Mouse (Mus musculus) ES-E14 (cell line): ENCODE results near the gene Fgf3. TPM values are rescaled to one million over a fixed set of nuclear protein-coding genes. Genes with fewer than 3 reads are reported as not detected.

Experiments
- DNase-seq: peaks from one replicate; pipeline ENCODE4 v3.0.0-alpha.2; 2013; ENCODE audit warnings: low read depth, low spot score
- H3K27ac ChIP-seq: 2 replicates; pipeline ENCODE4 v1.5.1; 2012; ENCODE audit warnings: low read depth, mild to moderate bottlenecking, low read length, moderate library complexity, mixed read lengths; ENCODE audit not compliant: poor library complexity, insufficient read depth, severe bottlenecking
- H3K36me3 ChIP-seq: 2 replicates; pipeline ENCODE4 v1.6.1; 2012; ENCODE audit warnings: mild to moderate bottlenecking, low read length, moderate library complexity, mixed read lengths; ENCODE audit not compliant: control insufficient read depth, poor library complexity, insufficient read depth, severe bottlenecking
- H3K4me1 ChIP-seq, 2 experiments: fragments of 150-350 bp in 1 of 2; sonication (generic) in 1 of 2; 2 replicates each; pipeline ENCODE4 v1.6.1; 2012; ENCODE audit warnings: low read length in 2 of 2, mild to moderate bottlenecking in 1 of 2, mixed read lengths in 1 of 2; ENCODE audit not compliant: control insufficient read depth in 2 of 2, insufficient read depth in 2 of 2, poor library complexity in 1 of 2
- H3K4me3 ChIP-seq, 2 experiments: fragments of 150-350 bp in 1 of 2; sonication (generic) in 1 of 2; 2 replicates each; pipeline ENCODE4 v1.5.1; 2012; ENCODE audit warnings: low read length in 2 of 2, low read depth in 1 of 2, mild to moderate bottlenecking in 1 of 2, mixed read lengths in 1 of 2; ENCODE audit not compliant: insufficient read depth in 1 of 2, poor library complexity in 1 of 2, severe bottlenecking in 1 of 2
- H3K9ac ChIP-seq: 2 replicates; pipeline ENCODE4 v1.6.1; 2012; ENCODE audit warnings: low read depth, mild to moderate bottlenecking, low read length, mixed read lengths; ENCODE audit not compliant: poor library complexity, insufficient read depth, severe bottlenecking
- H3K9me3 ChIP-seq: fragments of 150-350 bp; sonication (generic); 2 replicates; pipeline ENCODE4 v1.6.1; 2012; ENCODE audit warnings: low read depth, mild to moderate bottlenecking, low read length; ENCODE audit not compliant: control insufficient read depth, insufficient read depth
- CHD2 ChIP-seq: IDR thresholded peaks from 2 replicates; pipeline ENCODE4 v1.6.1; 2014; ENCODE audit warnings: mild to moderate bottlenecking, low read depth, low read length, inconsistent platforms
- HCFC1 ChIP-seq: IDR thresholded peaks from 2 replicates; pipeline ENCODE4 v1.6.1; 2012; ENCODE audit warnings: low read length, inconsistent platforms, borderline replicate concordance; ENCODE audit not compliant: insufficient read depth
- MAFK ChIP-seq: IDR thresholded peaks from 2 replicates; pipeline ENCODE4 v1.6.1; 2014; ENCODE audit warnings: mild to moderate bottlenecking, low read depth, low read length, inconsistent platforms; ENCODE audit not compliant: insufficient read depth
- ZC3H11A ChIP-seq: IDR thresholded peaks from 2 replicates; pipeline ENCODE4 v1.6.1; 2012; ENCODE audit warnings: low read depth, mild to moderate bottlenecking, inconsistent platforms, low read length, borderline replicate concordance
- ZNF384 ChIP-seq: IDR thresholded peaks from 2 replicates; pipeline ENCODE4 v1.6.1; 2012; ENCODE audit warnings: low read depth, low read length, inconsistent platforms
- in situ Hi-C, 2 experiments: fragments of 600-800 bp; cut with MboI; formaldehyde crosslinking; loops; one replicate each; pipeline ENCODE4 v1.15.1; 2025; ENCODE audit warnings: low sequenced_read_pairs in 2 of 2, inconsistent platforms in 1 of 2; ENCODE audit not compliant: unreplicated experiment in 2 of 2
- total RNA-seq: library from RNA; depleted of rRNA; stranded (reverse); fragments of 300-350 nt; gene quantifications from 2 replicates; pipeline ENCODE4 v1.2.3, GENCODE M21; 2012

Fgf3 gene
- total RNA-seq, 1 experiment, result 2.4 TPM

- H3K27ac ChIP-seq, result no peak overlapping the region
- in situ Hi-C loops, result no loop called here
- DNase-seq, result no peak
- H3K9ac ChIP-seq, result no peak overlapping the region
- peaks cover 3 to 11% of the 10 kb centered on the region in 2 experiments; a peak in 1 of 4 replicates for H3K4me1 ChIP-seq
- H3K36me3 ChIP-seq, result no peaks in the 10 kb centered on the region
- H3K4me3 ChIP-seq, result no peak overlapping the region
- TF ChIP-seq MAFK (no peak), ZNF384 (no peak), CHD2 (no peak), ZC3H11A (no peak), HCFC1 (no peak)
- no peaks in the 10 kb centered on the region for H3K9me3 ChIP-seq
Observed at GRCm38 (mm10) chr7:144828369-144828768, 9.5 kb upstream of the Fgf3 start.

GRCm38 (mm10) chr7:144838522-144839503, 930 bp downstream of the Fgf3 start:
- TF ChIP-seq MAFK, result no peak
- no peak for TF ChIP-seq ZNF384
- no peak for TF ChIP-seq CHD2
- TF ChIP-seq HCFC1, result no peak
- no peak for TF ChIP-seq ZC3H11A
- peak overlapping the region; percentile 33 for H3K9ac ChIP-seq
- H3K9me3 ChIP-seq, result no peaks in the 10 kb centered on the region
- H3K36me3 ChIP-seq, result no peaks in the 10 kb centered on the region
- H3K4me3 ChIP-seq, result peak overlapping the region; percentile 53 to 58
- H3K4me1 ChIP-seq, result peaks cover 0 to 4% of the 10 kb centered on the region in 2 experiments; a peak in 1 of 4 replicates
- in situ Hi-C loops, result no loop called here
- no peak overlapping the region for H3K27ac ChIP-seq
- DNase-seq, result no peak

GRCm38 (mm10) chr7:144846158-144846557, 8.3 kb downstream of the Fgf3 start:
- TF ChIP-seq HCFC1, result no peak
- peak; percentile 22; the same call in 1 of the 2 replicates for TF ChIP-seq ZC3H11A
- TF ChIP-seq CHD2, result no peak
- TF ChIP-seq ZNF384, result no peak
- TF ChIP-seq MAFK, result no peak
- Histone ChIP-seq H3K27ac (no peak overlapping the region), H3K36me3 (no peaks in the 10 kb centered on the region), H3K4me1 (peaks cover 1 to 8% of the 10 kb centered on the region in 2 experiments; a peak in 3 of 4 replicates), H3K4me3 (no peak overlapping the region), H3K9me3 (no peaks in the 10 kb centered on the region), H3K9ac (no peak overlapping the region)
- peak; percentile 77 for DNase-seq
- in situ Hi-C loops, result no loop called here

- no peak for TF ChIP-seq HCFC1
- TF ChIP-seq ZC3H11A, result no peak
- TF ChIP-seq CHD2, result no peak
- TF ChIP-seq MAFK, result no peak
- no peak for TF ChIP-seq ZNF384
- no peaks in the 10 kb centered on the region for H3K9me3 ChIP-seq
- H3K4me3 ChIP-seq, result no peak within 1 kb of the TSS
- H3K27ac ChIP-seq, result no peak within 1 kb of the TSS
- in situ Hi-C loops, result no loop called here
- peaks cover 1 to 10% of the 10 kb centered on the region in 2 experiments; a peak in 3 of 4 replicates for H3K4me1 ChIP-seq
- no peaks in the 10 kb centered on the region for H3K36me3 ChIP-seq
- H3K9ac ChIP-seq, result no peak within 1 kb of the TSS
- DNase-seq, result no peak
Observed at GRCm38 (mm10) chr7:144847067-144847466, 9.2 kb downstream of the Fgf3 start, which contains the start of gene Fgf4. Fgf4 (plus strand) TSS chr7:144847367.
